Mouse (Mus musculus) liver, embryonic 14.5 days (tissue): ENCODE results near the gene Akap8l. TPM values are rescaled to one million over a fixed set of nuclear protein-coding genes. Genes with fewer than 3 reads are reported as not detected.

ENCODE experiments used
- ATAC-seq: fragments of 200-750 bp; cut with Nextera tagmentation; 2 replicates; pipeline ENCODE4 v1.8.0; 2017; ENCODE audit warnings: moderate number of reproducible peaks, mild to moderate bottlenecking, moderate library complexity; ENCODE audit not compliant: insufficient read depth
- DNase-seq, 3 experiments: peaks; one replicate each; pipeline ENCODE4 v3.0.0-alpha.2; 2012 to 2013; ENCODE audit warnings: low read depth in 3 of 3, low spot score in 3 of 3
- H3K27ac ChIP-seq: fragments of 300-500 bp; sonication (generic); 2 replicates; pipeline ENCODE4 v1.5.1; 2014; ENCODE audit warnings: moderate library complexity, mild to moderate bottlenecking, control low read depth, inconsistent platforms
- H3K27me3 ChIP-seq: fragments of 300-500 bp; sonication (generic); 2 replicates; pipeline ENCODE4 v1.6.1; 2014; ENCODE audit warnings: mild to moderate bottlenecking, low read length, moderate library complexity; ENCODE audit not compliant: control insufficient read depth, insufficient read depth
- H3K36me3 ChIP-seq: fragments of 300-500 bp; sonication (generic); replicated peaks from 2 replicates; pipeline ENCODE4 v1.6.1; 2014; ENCODE audit warnings: low read depth; ENCODE audit not compliant: control insufficient read depth, insufficient read depth
- H3K4me1 ChIP-seq, 2 experiments: fragments of 200-500 bp in 1 of 2; fragments of 300-500 bp in 1 of 2; sonication (generic) in 1 of 2; replicated peaks; 2 replicates each; pipeline ENCODE4 v1.6.1; 2012 to 2014; ENCODE audit warnings: antibody characterized with exemption in 1 of 2, inconsistent platforms in 1 of 2, low read length in 1 of 2; ENCODE audit not compliant: control insufficient read depth in 2 of 2, insufficient read depth in 2 of 2
- H3K4me2 ChIP-seq: fragments of 300-500 bp; sonication (generic); 2 replicates; pipeline ENCODE4 v1.6.1; 2014; ENCODE audit warnings: low read depth, mild to moderate bottlenecking, control low read depth, moderate library complexity
- H3K4me3 ChIP-seq, 2 experiments: fragments of 200-500 bp in 1 of 2; fragments of 300-500 bp in 1 of 2; sonication (generic) in 1 of 2; 2 replicates each; pipeline ENCODE4 v1.5.1; 2012 to 2014; ENCODE audit warnings: low read depth in 2 of 2, low read length in 2 of 2, mild to moderate bottlenecking in 2 of 2, control low read depth in 1 of 2, inconsistent platforms in 1 of 2, moderate library complexity in 1 of 2; ENCODE audit not compliant: insufficient read depth in 1 of 2
- H3K9ac ChIP-seq: fragments of 300-500 bp; sonication (generic); replicated peaks from 2 replicates; pipeline ENCODE4 v1.6.1; 2014; ENCODE audit warnings: mild to moderate bottlenecking, control low read depth, moderate library complexity
- H3K9me3 ChIP-seq: fragments of 300-500 bp; sonication (generic); 2 replicates; pipeline ENCODE4 v1.6.1; 2016; ENCODE audit warnings: low read length, mixed read lengths; ENCODE audit not compliant: control insufficient read depth
- CTCF ChIP-seq: IDR thresholded peaks from 2 replicates; pipeline ENCODE4 v1.5.1; 2016; ENCODE audit warnings: antibody characterized with exemption, low read depth, control low read depth
- EP300 ChIP-seq: IDR thresholded peaks from 2 replicates; pipeline ENCODE4 v1.6.1; 2016; ENCODE audit warnings: antibody characterized with exemption, low read depth
- WGBS: fragments of 180-500 bp; shearing (Covaris S2); extraction: QIAGEN DNeasy Blood & Tissue Kit; methylation state at CpG from one replicate; pipeline ENCODE4 v1.1.7; 2014; ENCODE audit not compliant: insufficient replicate concordance; 5-methylcytosine and 5-hydroxymethylcytosine counted together
- microRNA-seq: library from miRNA; unstranded; fragments of <30 nt; microRNA quantifications from one replicate; pipeline ENCODE4, GENCODE M21; 2016
- polyA plus RNA-seq, 2 experiments: library from polyadenylated mRNA; depleted of rRNA in 1 of 2; stranded (reverse) in 1 of 2; unstranded in 1 of 2; fragments of >200 nt; fragmentation: Nextera tagmentation in 1 of 2; extraction: Ambion mirVana in 1 of 2; gene quantifications; 2 replicates each; pipeline versions ENCODE4 v1.2.1 to v1.2.3; 2012 to 2014

Akap8l gene
- polyA plus RNA-seq, 2 experiments: 18.9 to 35.4 TPM

DNA sequence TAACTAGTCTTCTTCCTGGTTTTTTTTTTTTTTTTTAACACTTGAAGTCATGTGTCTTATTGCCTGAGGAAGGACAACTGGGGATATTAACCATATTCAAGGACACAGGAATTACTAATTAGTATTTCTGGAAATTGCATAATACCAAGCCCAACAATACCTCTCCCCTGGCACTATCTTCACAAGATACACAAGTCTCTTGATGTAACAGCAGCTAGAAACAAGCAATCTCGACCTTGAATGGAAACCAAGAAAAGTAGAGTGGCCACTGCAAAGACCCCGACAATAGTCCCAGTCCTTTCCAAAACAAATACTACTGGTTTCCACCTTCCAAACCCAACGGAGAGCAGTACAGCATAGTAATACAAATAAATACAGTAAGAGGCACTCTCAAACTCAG is 74.8 kb downstream of the Akap8l start:
- no peak overlapping the region for H3K9ac ChIP-seq
- no peaks in the 10 kb centered on the region; the same call in 1 of the 2 replicates for H3K36me3 ChIP-seq
- no peak for TF ChIP-seq EP300
- TF ChIP-seq CTCF: no peak
- ATAC-seq: no peak
- H3K4me3 ChIP-seq: no peak overlapping the region
- H3K4me1 ChIP-seq: peaks cover 4 to 15% of the 10 kb centered on the region in 2 experiments; a peak in 2 of 4 replicates
- H3K4me2 ChIP-seq: no peak overlapping the region
- no peak for DNase-seq
- no peaks in the 10 kb centered on the region for H3K27me3 ChIP-seq
- no peaks in the 10 kb centered on the region for H3K9me3 ChIP-seq
- no peak overlapping the region for H3K27ac ChIP-seq
- 68% methylated on average over 3 of the region's 3 CpGs for WGBS

Small RNA genes lying within 50 kb of the gene (microRNA-seq; reads per million reads assigned to microRNA genes)
- not detected for gene Gm22201

Other genes with a start within 250 kb of the Akap8l start
- 0.55 and 0.66 TPM in 2 replicates for gene Notch3, start 183.8 kb downstream of the Akap8l start, polyA plus RNA-seq (2012; rRNA removed)
- 0.22 and 0.30 TPM in 2 replicates for gene Notch3, start 183.8 kb downstream of the Akap8l start, polyA plus RNA-seq (2014; fragmentation: Nextera tagmentation; extraction: Ambion mirVana)
- 0.08 and 0.13 TPM in 2 replicates for gene Ephx3, start 161.1 kb downstream of the Akap8l start, polyA plus RNA-seq (2012; rRNA removed)
- not detected in 2 replicates for gene Ephx3, start 161.1 kb downstream of the Akap8l start, polyA plus RNA-seq (2014; fragmentation: Nextera tagmentation; extraction: Ambion mirVana)
- 11.9 and 15.0 TPM in 2 replicates for gene Brd4, start 65.9 kb downstream of the Akap8l start, polyA plus RNA-seq (2012; rRNA removed)
- 26.4 and 33.0 TPM in 2 replicates for gene Brd4, start 65.9 kb downstream of the Akap8l start, polyA plus RNA-seq (2014; fragmentation: Nextera tagmentation; extraction: Ambion mirVana)
- gene Akap8, start 29.4 kb downstream of the Akap8l start, polyA plus RNA-seq (2012; rRNA removed): 19.4 and 26.8 TPM in 2 replicates
- gene Akap8, start 29.4 kb downstream of the Akap8l start, polyA plus RNA-seq (2014; fragmentation: Nextera tagmentation; extraction: Ambion mirVana): 12.3 and 12.6 TPM in 2 replicates
- gene Wiz, start 38.8 kb upstream of the Akap8l start, polyA plus RNA-seq (2012; rRNA removed): 9.8 and 10.7 TPM in 2 replicates
- 5.5 and 7.8 TPM in 2 replicates for gene Wiz, start 38.8 kb upstream of the Akap8l start, polyA plus RNA-seq (2014; fragmentation: Nextera tagmentation; extraction: Ambion mirVana)
- 2.0 and 2.1 TPM in 2 replicates for gene Rasal3, start 53.0 kb upstream of the Akap8l start, polyA plus RNA-seq (2012; rRNA removed)
- gene Rasal3, start 53.0 kb upstream of the Akap8l start, polyA plus RNA-seq (2014; fragmentation: Nextera tagmentation; extraction: Ambion mirVana): 2.2 and 2.3 TPM in 2 replicates
- gene Pglyrp2, start 73.6 kb upstream of the Akap8l start, polyA plus RNA-seq (2012; rRNA removed): 5.7 and 8.3 TPM in 2 replicates
- gene Pglyrp2, start 73.6 kb upstream of the Akap8l start, polyA plus RNA-seq (2014; fragmentation: Nextera tagmentation; extraction: Ambion mirVana): 3.6 and 4.0 TPM in 2 replicates
- 0.20 and 0.29 TPM in 2 replicates for gene Cyp4f39, start 102.1 kb upstream of the Akap8l start, polyA plus RNA-seq (2012; rRNA removed)
- gene Cyp4f39, start 102.1 kb upstream of the Akap8l start, polyA plus RNA-seq (2014; fragmentation: Nextera tagmentation; extraction: Ambion mirVana): 0.71 and 0.83 TPM in 2 replicates
- 0.34 and 0.48 TPM in 2 replicates for gene Cyp4f17, start 155.4 kb upstream of the Akap8l start, polyA plus RNA-seq (2012; rRNA removed)
- gene Cyp4f17, start 155.4 kb upstream of the Akap8l start, polyA plus RNA-seq (2014; fragmentation: Nextera tagmentation; extraction: Ambion mirVana): 0.34 and 0.36 TPM in 2 replicates
- 3.1 and 3.2 TPM in 2 replicates for gene Cyp4f16, start 186.0 kb upstream of the Akap8l start, polyA plus RNA-seq (2012; rRNA removed)
- gene Cyp4f16, start 186.0 kb upstream of the Akap8l start, polyA plus RNA-seq (2014; fragmentation: Nextera tagmentation; extraction: Ambion mirVana): 2.4 and 3.0 TPM in 2 replicates